Mouse (Mus musculus) G1E (cell line): ENCODE results near the gene Lrrc66. TPM values are rescaled to one million over a fixed set of nuclear protein-coding genes. Genes with fewer than 3 reads are reported as not detected.
"Not testable (repeated sequence)": the region's sequence is repeated elsewhere in the genome, so short reads cannot be mapped to it uniquely, and the experiment has no call there.

Experiments
- ATAC-seq: 2 replicates; pipeline ENCODE4 v1.8.0; 2016; ENCODE audit warnings: mild to moderate bottlenecking; ENCODE audit not compliant: insufficient number of reproducible peaks, poor library complexity, low FRiP score, severe bottlenecking; ENCODE audit errors: extremely low read depth
- DNase-seq: peaks from one replicate; pipeline ENCODE4 v3.0.0; 2012; ENCODE audit warnings: low spot score
- H3K27me3 ChIP-seq: 2 replicates; pipeline ENCODE4 v1.6.1; 2012; ENCODE audit warnings: mild to moderate bottlenecking, low read length, inconsistent platforms; ENCODE audit not compliant: insufficient read depth
- H3K36me3 ChIP-seq: replicated peaks from 2 replicates; pipeline ENCODE3; 2012; ENCODE audit warnings: mild to moderate bottlenecking, inconsistent platforms
- H3K4me1 ChIP-seq: 2 replicates; pipeline ENCODE4 v1.6.1; 2012; ENCODE audit warnings: low read depth, low read length, inconsistent platforms, mixed read lengths; ENCODE audit not compliant: insufficient read depth
- H3K4me3 ChIP-seq: 2 replicates; pipeline ENCODE4 v1.5.1; 2012; ENCODE audit warnings: low read depth, mild to moderate bottlenecking, inconsistent platforms, low read length, moderate library complexity, mixed read lengths
- H3K9me3 ChIP-seq: replicated peaks from 2 replicates; pipeline ENCODE4 v1.6.1; 2012; ENCODE audit warnings: inconsistent platforms
- CTCF ChIP-seq: IDR thresholded peaks from 2 replicates; pipeline ENCODE4 v1.5.1; 2012; ENCODE audit warnings: low read depth, low read length, inconsistent platforms, mixed read lengths
- GATA1 ChIP-seq: IDR thresholded peaks from 2 replicates; pipeline ENCODE4 v1.6.1; 2012; ENCODE audit warnings: borderline replicate concordance, low read length, inconsistent platforms, mixed read lengths
- GATA2 ChIP-seq: IDR thresholded peaks from 2 replicates; pipeline ENCODE4 v1.6.1; 2012; ENCODE audit warnings: low read depth, low read length, inconsistent platforms, borderline replicate concordance
- POLR2AphosphoS5 ChIP-seq: IDR thresholded peaks from 2 replicates; pipeline ENCODE4 v1.6.1; 2012; ENCODE audit warnings: low read depth, low read length, inconsistent platforms; ENCODE audit not compliant: insufficient replicate concordance
- TAL1 ChIP-seq: conservative IDR thresholded peaks from 2 replicates; pipeline ENCODE4 v1.6.1; 2012; ENCODE audit warnings: low read depth, low read length, inconsistent platforms, mixed read lengths
- polyA plus RNA-seq: library from polyadenylated mRNA; stranded (reverse); fragments of >175 nt; gene quantifications from 2 replicates; pipeline ENCODE4 v1.2.3, GENCODE M21; 2012
- total RNA-seq, 2 experiments: library from RNA; stranded (forward) in 1 of 2; stranded (reverse) in 1 of 2; fragments of 200-1000 nt in 1 of 2; fragments of >200 nt in 1 of 2; fragmentation: Nextera tagmentation in 1 of 2; gene quantifications; 2 replicates each; pipeline ENCODE4 v1.2.3; 2014 to 2017

Lrrc66 gene
- total and polyA plus RNA-seq, 3 experiments, result 0.16 to 10.5 (median 1.4) TPM

- DNase-seq, result no peak
- Histone ChIP-seq H3K36me3 (no peaks in the 10 kb centered on the region), H3K4me1 (no peaks in the 10 kb centered on the region), H3K4me3 (no peak overlapping the region), H3K9me3 (no peaks in the 10 kb centered on the region), H3K27me3 (peaks cover 7% of the 10 kb centered on the region; the same call in 1 of the 2 replicates)
- TF ChIP-seq GATA1 (no peak), POLR2AphosphoS5 (no peak), CTCF (no peak), GATA2 (no peak), TAL1 (no peak)
- ATAC-seq, result no peak
Observed at GRCm38 (mm10) chr5:73601361-73601763, 31.0 kb downstream of the Lrrc66 start.

- no peak for TF ChIP-seq POLR2AphosphoS5
- TF ChIP-seq CTCF, result no peak
- no peak for TF ChIP-seq TAL1
- no peak for TF ChIP-seq GATA2
- TF ChIP-seq GATA1, result no peak
- H3K4me3 ChIP-seq, result no peak overlapping the region
- ATAC-seq, result no peak
- H3K9me3 ChIP-seq, result no peaks in the 10 kb centered on the region
- H3K36me3 ChIP-seq, result no peaks in the 10 kb centered on the region
- peaks cover 7% of the 10 kb centered on the region; the same call in 1 of the 2 replicates for H3K27me3 ChIP-seq
- DNase-seq, result no peak
- H3K4me1 ChIP-seq, result no peaks in the 10 kb centered on the region
Observed at GRCm38 (mm10) chr5:73599991-73600390, 32.3 kb downstream of the Lrrc66 start.

GRCm38 (mm10) chr5:73598943-73599695, 33.2 kb downstream of the Lrrc66 start:
- Histone ChIP-seq H3K4me1 (no peaks in the 10 kb centered on the region), H3K4me3 (no peak overlapping the region), H3K27me3 (peaks cover 7% of the 10 kb centered on the region; the same call in 1 of the 2 replicates), H3K9me3 (no peaks in the 10 kb centered on the region), H3K36me3 (no peaks in the 10 kb centered on the region)
- TF ChIP-seq POLR2AphosphoS5 (no peak), GATA2 (no peak), TAL1 (no peak), GATA1 (no peak), CTCF (no peak)
- ATAC-seq (no peak), DNase-seq (no peak)

GRCm38 (mm10) chr5:73587119-73587518, 45.2 kb downstream of the Lrrc66 start:
- H3K27me3 ChIP-seq, result peaks cover 19% of the 10 kb centered on the region
- no peak for ATAC-seq
- H3K9me3 ChIP-seq, result no peaks in the 10 kb centered on the region
- H3K36me3 ChIP-seq, result no peaks in the 10 kb centered on the region
- no peak for DNase-seq
- H3K4me1 ChIP-seq, result no peaks in the 10 kb centered on the region
- no peak for TF ChIP-seq GATA1
- TF ChIP-seq GATA2, result no peak
- TF ChIP-seq TAL1, result no peak
- TF ChIP-seq CTCF, result no peak
- no peak for TF ChIP-seq POLR2AphosphoS5
- H3K4me3 ChIP-seq, result no peak overlapping the region

GRCm38 (mm10) chr5:73586597-73586996, 45.7 kb downstream of the Lrrc66 start:
- H3K4me3 ChIP-seq, result no peak overlapping the region
- no peaks in the 10 kb centered on the region for H3K36me3 ChIP-seq
- no peaks in the 10 kb centered on the region for H3K9me3 ChIP-seq
- TF ChIP-seq TAL1 (no peak), GATA2 (no peak), POLR2AphosphoS5 (no peak), GATA1 (no peak), CTCF (no peak)
- H3K4me1 ChIP-seq, result no peaks in the 10 kb centered on the region
- no peak for ATAC-seq
- no peak for DNase-seq
- peaks cover 19% of the 10 kb centered on the region for H3K27me3 ChIP-seq

- no peak for TF ChIP-seq GATA2
- no peaks in the 10 kb centered on the region for H3K4me1 ChIP-seq
- H3K36me3 ChIP-seq, result no peaks in the 10 kb centered on the region
- no peak overlapping the region for H3K4me3 ChIP-seq
- DNase-seq (no peak), ATAC-seq (no peak)
- peaks cover 25% of the 10 kb centered on the region for H3K27me3 ChIP-seq
- H3K9me3 ChIP-seq, result no peaks in the 10 kb centered on the region
Observed at GRCm38 (mm10) chr5:73585212-73586115, 46.9 kb downstream of the Lrrc66 start.

GRCm38 (mm10) chr5:73584011-73584410, 48.3 kb downstream of the Lrrc66 start:
- not testable (repeated sequence) for H3K4me1 ChIP-seq

More at GRCm38 (mm10) chr5:73584011-73584410, 48.3 kb downstream of the Lrrc66 start:
- ATAC-seq, H3K36me3 ChIP-seq, H3K4me3 ChIP-seq, DNase-seq, H3K9me3 ChIP-seq: not testable (repeated sequence)
- peaks cover 29% of the 10 kb centered on the region for H3K27me3 ChIP-seq
